Mouse (Mus musculus) heart, embryonic 10.5 days (tissue): ENCODE results near the gene Kdm8. TPM values are rescaled to one million over a fixed set of nuclear protein-coding genes. Genes with fewer than 3 reads are reported as not detected.

Experiments used
- DNase-seq: peaks from one replicate; pipeline ENCODE4 v3.0.0-alpha.2; 2017; ENCODE audit warnings: low spot score
- H3K27ac ChIP-seq: fragments of 300-500 bp; sonication (generic); 2 replicates; pipeline ENCODE4 v1.5.1; 2016; ENCODE audit warnings: mild to moderate bottlenecking
- H3K27me3 ChIP-seq: fragments of 300-500 bp; sonication (generic); 2 replicates; pipeline ENCODE4 v1.6.1; 2016; ENCODE audit warnings: mild to moderate bottlenecking; ENCODE audit not compliant: poor library complexity, insufficient read depth, severe bottlenecking
- H3K36me3 ChIP-seq: fragments of 300-500 bp; sonication (generic); 2 replicates; pipeline ENCODE4 v1.6.1; 2016; ENCODE audit warnings: mild to moderate bottlenecking, moderate library complexity
- H3K4me1 ChIP-seq: fragments of 300-500 bp; sonication (generic); 2 replicates; pipeline ENCODE4 v1.6.1; 2016; ENCODE audit warnings: mild to moderate bottlenecking
- H3K4me3 ChIP-seq: fragments of 300-500 bp; sonication (generic); 2 replicates; pipeline ENCODE4 v1.5.1; 2016; ENCODE audit warnings: mild to moderate bottlenecking, moderate library complexity
- H3K9me3 ChIP-seq: fragments of 300-500 bp; sonication (generic); 2 replicates; pipeline ENCODE4 v1.6.1; 2016; ENCODE audit warnings: mild to moderate bottlenecking, moderate library complexity
- WGBS: fragments of 180-500 bp; shearing (Covaris S2); methylation state at CpG from one replicate; pipeline ENCODE4 v1.1.7; 2016; 5-methylcytosine and 5-hydroxymethylcytosine counted together
- polyA plus RNA-seq: library from polyadenylated mRNA; unstranded; fragments of >200 nt; fragmentation: Nextera tagmentation; extraction: Ambion mirVana; gene quantifications from 2 replicates; pipeline ENCODE4 v1.2.1, GENCODE M21; 2016

The Kdm8 gene
- 10.8 and 11.6 TPM in 2 replicates for polyA plus RNA-seq

DNA sequence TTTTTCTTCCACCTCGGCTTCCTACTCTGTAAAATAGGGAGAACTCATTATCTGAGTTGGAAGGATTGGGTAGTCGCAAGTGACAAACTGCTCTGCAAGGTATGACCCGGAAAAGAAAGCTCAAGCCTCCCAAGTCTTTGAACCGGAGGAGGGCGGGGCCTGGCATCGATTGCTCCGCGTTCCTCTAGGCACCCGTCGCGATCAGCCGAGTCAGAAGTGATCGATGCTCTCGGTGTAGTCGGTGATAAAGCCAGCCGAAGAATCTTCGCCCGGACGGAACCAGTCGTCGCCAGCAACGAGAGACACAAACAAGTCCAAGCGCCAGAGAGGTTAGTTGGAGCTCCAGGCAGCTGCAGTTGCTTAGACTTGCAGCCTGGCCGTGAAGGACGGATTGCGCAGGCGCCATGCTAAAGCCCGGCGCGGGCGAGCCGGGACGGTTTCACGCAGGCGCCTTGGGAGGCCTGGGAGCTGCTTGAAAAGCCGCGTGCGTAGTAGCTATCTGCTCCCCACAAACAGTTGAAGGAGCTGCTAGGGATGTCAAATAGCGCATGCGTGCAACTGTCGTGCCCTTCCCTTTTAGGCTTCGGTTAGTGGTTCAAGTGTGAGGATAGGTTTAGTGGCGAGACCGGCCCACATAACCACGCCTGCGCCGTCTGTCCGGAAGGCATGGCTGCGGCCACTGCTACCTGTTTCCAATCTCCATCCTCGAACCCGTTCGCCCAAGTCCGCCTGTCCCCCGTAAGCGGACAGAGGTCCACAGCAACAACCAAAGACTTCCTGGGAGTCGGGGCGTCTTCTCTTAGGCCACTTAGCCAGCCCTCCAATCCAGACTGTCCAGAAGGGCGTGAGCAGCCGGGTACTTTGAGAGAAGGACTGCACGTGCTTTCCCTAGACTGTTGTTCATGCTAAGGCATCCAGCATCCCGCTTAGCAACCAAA, at the start of gene Kdm8:
TSS of gene Kdm8 (plus strand) at position 213 of the 938 bp plus-strand sequence.
- peak; percentile 98 for DNase-seq
- 2% methylated on average over 61 of the region's 61 CpGs for WGBS
- peak within 1 kb of the TSS; percentile 97 for H3K27ac ChIP-seq
- peak within 1 kb of the TSS; percentile 72 for H3K4me3 ChIP-seq
- no peaks in the 10 kb centered on the region for H3K9me3 ChIP-seq
- H3K4me1 ChIP-seq, result peaks cover 15% of the 10 kb centered on the region; the same call in 1 of the 2 replicates
- no peaks in the 10 kb centered on the region for H3K27me3 ChIP-seq
- H3K36me3 ChIP-seq, result peaks cover 6% of the 10 kb centered on the region; the same call in 1 of the 2 replicates

DNA sequence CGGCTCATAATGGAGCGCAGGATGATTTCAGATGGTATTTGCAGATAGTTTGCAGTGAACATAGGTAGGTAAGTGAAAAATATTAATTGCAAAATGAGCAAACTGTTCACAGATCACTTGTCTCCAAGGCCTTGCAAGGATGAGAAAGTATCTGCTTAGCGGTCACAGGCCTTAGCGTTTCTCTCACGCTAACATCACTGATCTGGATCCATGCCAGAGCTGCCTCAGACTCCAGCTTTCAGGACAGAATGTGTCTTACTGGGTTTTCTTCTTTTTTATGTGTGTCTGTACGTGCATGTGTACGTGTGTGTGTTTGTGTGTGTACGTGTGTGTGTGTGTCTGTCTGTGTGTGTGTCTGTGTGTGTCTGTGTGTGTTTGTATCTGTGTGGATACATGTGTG, 46.4 kb upstream of the Kdm8 start:
- Histone ChIP-seq H3K9me3 (no peaks in the 10 kb centered on the region), H3K27me3 (peaks cover 19% of the 10 kb centered on the region; the same call in 1 of the 2 replicates), H3K36me3 (no peaks in the 10 kb centered on the region), H3K27ac (no peak overlapping the region), H3K4me3 (no peak overlapping the region), H3K4me1 (peaks cover 4% of the 10 kb centered on the region; the same call in 1 of the 2 replicates)
- WGBS, result 83% methylated on average over 8 of the region's 8 CpGs
- no peak for DNase-seq

DNA sequence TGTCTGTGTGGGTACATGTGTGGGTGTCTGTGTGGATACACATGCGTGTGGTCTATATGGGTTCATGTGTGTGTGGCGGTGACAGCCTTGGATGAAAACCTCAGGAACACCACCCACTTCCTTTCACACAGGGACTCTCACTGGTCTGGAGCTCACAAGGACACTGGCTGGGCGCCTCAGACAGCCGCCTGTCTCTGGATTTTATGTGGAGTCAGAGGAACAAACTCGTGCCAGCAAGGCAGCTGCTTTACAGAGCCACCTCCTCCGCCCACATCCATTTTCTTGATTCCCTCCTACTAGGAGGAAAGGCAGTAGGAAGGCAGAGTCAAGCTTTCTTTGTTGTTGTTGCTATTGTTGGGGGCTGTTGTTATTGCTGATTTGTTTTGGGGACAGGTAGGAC, 45.8 kb upstream of the Kdm8 start:
- no peak overlapping the region for H3K4me3 ChIP-seq
- 67% methylated on average over 6 of the region's 6 CpGs for WGBS
- no peaks in the 10 kb centered on the region for H3K9me3 ChIP-seq
- H3K36me3 ChIP-seq, result no peaks in the 10 kb centered on the region
- H3K27ac ChIP-seq, result no peak overlapping the region
- H3K27me3 ChIP-seq, result peaks cover 19% of the 10 kb centered on the region; the same call in 1 of the 2 replicates
- no peak for DNase-seq
- peaks cover 3% of the 10 kb centered on the region; the same call in 1 of the 2 replicates for H3K4me1 ChIP-seq

DNA sequence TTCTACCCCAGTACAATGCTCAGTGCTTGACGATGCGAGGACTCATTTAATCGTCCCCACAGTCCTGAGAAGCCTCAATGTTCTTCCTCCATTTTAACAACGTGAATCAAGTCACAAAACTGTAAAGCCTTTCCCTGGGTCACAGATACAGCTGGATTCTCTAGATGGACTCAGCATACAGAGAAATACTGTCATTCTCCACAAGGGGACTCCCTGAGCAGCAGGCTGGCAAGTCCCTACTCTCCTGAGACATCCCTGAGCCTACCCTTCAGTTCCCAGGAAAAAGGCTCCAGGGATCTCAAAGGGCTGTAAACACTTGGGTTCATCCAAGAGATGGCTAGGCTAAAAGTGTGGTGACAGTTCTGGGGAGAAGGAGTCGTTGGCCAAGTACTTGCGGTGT, 37.3 kb upstream of the Kdm8 start:
- WGBS, result 78% methylated on average over 6 of the region's 6 CpGs
- H3K9me3 ChIP-seq, result no peaks in the 10 kb centered on the region
- DNase-seq, result no peak
- H3K4me1 ChIP-seq, result no peaks in the 10 kb centered on the region
- H3K27me3 ChIP-seq, result no peaks in the 10 kb centered on the region
- H3K27ac ChIP-seq, result no peak overlapping the region
- no peak overlapping the region for H3K4me3 ChIP-seq
- H3K36me3 ChIP-seq, result no peaks in the 10 kb centered on the region

DNA sequence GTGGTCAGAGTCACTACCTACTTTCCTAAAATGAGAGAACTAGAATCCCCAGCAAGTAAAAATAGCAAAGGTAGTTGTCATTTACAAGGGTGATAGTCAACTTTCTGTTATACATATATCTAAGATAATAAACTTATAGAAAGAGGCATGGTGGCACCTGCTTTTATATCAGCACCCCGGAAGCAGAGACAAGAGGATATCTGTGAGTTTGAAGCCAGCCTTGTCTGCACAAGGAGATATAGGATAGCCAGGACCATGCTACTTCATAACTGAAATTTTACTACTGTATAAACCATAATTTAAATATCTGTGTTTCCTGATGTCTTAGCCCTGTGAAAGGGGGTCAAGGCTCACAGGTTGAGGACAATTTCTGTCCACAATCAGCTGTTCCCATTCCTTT, 29.4 kb upstream of the Kdm8 start:
- WGBS, result 92% methylated on average over 1 of the region's 1 CpGs
- Histone ChIP-seq H3K4me3 (no peak overlapping the region), H3K36me3 (no peaks in the 10 kb centered on the region), H3K27ac (no peak overlapping the region), H3K9me3 (no peaks in the 10 kb centered on the region), H3K27me3 (no peaks in the 10 kb centered on the region; the same call in 1 of the 2 replicates), H3K4me1 (no peaks in the 10 kb centered on the region)
- no peak for DNase-seq

DNA sequence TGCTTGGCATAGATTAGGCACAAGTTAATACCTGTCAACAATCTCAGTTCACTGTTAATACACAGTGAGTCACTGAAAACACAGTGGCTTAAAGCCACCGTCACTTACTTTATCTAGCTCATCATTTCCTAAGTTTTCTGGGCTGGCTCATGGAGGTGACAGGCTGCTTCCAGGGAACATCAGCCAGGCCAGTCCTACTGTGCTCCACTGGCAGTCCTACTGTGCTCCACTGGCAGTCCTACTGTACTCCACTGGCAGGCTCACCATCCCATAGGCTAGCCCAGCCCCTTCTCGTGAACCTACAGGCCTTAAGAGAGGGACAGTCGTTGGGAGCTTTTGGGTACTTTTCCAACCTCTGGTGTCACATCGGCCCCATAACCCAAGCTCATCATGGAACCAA, 28.7 kb upstream of the Kdm8 start:
- DNase-seq, result no peak
- WGBS, result 72% methylated on average over 4 of the region's 4 CpGs
- no peaks in the 10 kb centered on the region; the same call in 1 of the 2 replicates for H3K27me3 ChIP-seq

DNA sequence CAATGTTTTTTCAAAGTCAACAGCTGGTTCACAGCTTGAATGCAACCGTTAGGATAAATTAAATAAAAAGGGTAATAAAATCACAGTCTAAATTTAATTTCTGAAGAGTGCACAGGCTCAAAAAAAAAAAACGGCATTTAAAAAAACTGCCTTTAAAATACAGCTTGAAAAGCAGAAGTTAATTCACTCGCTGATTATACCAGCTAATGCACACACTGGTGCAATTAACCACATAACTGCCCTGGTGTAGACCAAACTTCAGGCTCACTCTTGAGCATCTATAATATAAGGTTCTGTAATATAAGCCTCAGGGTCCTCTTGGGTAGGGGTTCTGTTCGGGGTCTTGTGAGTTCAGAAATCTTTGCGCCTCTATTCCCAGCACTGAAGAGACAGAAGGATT, 27.7 kb upstream of the Kdm8 start:
- no peak for DNase-seq

More for the DNA sequence above, 28.7 kb upstream of the Kdm8 start:
- H3K4me3 ChIP-seq, result no peak overlapping the region
- H3K27ac ChIP-seq, result no peak overlapping the region
- H3K9me3 ChIP-seq, result no peaks in the 10 kb centered on the region
- no peaks in the 10 kb centered on the region for H3K36me3 ChIP-seq
- H3K4me1 ChIP-seq, result no peaks in the 10 kb centered on the region

DNA sequence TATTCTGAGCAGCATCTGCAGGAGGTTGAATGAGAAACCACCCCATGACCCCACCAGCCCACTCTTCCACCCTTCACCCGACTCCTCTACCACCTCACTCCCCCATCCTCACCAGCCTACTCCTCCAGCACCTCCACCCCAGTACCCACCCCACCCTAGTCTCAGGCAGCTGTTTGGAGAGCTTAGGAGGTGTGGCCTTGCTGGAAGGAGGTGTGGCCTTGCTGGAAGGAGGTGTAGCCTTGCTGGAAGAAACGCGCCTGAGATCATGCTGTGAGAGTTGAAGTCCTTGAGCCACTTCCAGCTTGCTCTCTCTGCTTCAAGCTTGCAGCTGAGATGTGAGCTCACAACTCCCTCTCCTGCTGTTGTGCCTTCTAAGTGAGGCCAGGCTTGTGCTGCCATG, 26.1 kb upstream of the Kdm8 start:
- Histone ChIP-seq H3K27me3 (no peaks in the 10 kb centered on the region; the same call in 1 of the 2 replicates), H3K27ac (no peak overlapping the region), H3K36me3 (no peaks in the 10 kb centered on the region), H3K4me1 (no peaks in the 10 kb centered on the region), H3K9me3 (no peaks in the 10 kb centered on the region), H3K4me3 (no peak overlapping the region)
- 12% methylated on average over 3 of the region's 3 CpGs for WGBS
- DNase-seq, result peak; percentile 84

More for the DNA sequence above, 27.7 kb upstream of the Kdm8 start:
- Histone ChIP-seq H3K4me3 (no peak overlapping the region), H3K9me3 (no peaks in the 10 kb centered on the region), H3K36me3 (no peaks in the 10 kb centered on the region), H3K4me1 (no peaks in the 10 kb centered on the region), H3K27ac (no peak overlapping the region), H3K27me3 (no peaks in the 10 kb centered on the region; the same call in 1 of the 2 replicates)
- WGBS, result 87% methylated on average over 5 of the region's 5 CpGs

DNA sequence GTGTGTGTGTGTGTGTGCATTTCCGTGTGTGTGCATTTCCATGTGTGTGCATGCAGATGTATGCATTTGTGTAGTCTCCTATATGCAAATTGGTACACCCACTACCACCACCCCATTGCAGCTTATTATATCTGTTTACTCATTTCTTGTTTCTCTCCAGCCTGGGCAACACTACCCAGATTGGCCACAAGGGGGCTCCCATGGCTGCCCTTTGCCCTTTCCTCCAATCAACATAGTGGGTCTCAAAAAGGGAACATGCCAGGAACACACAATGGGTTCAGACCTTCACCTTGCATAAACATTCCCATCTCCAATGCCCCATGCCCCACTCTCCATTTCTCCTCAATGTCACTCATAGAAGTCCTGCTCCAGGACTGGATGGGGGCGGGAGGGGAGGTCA, 24.3 kb upstream of the Kdm8 start:
- Histone ChIP-seq H3K9me3 (no peaks in the 10 kb centered on the region), H3K4me1 (no peaks in the 10 kb centered on the region), H3K27me3 (no peaks in the 10 kb centered on the region; the same call in 1 of the 2 replicates), H3K4me3 (no peak overlapping the region), H3K36me3 (no peaks in the 10 kb centered on the region), H3K27ac (no peak overlapping the region)
- peak; percentile 83 for DNase-seq
- 66% methylated on average over 2 of the region's 2 CpGs for WGBS

DNA sequence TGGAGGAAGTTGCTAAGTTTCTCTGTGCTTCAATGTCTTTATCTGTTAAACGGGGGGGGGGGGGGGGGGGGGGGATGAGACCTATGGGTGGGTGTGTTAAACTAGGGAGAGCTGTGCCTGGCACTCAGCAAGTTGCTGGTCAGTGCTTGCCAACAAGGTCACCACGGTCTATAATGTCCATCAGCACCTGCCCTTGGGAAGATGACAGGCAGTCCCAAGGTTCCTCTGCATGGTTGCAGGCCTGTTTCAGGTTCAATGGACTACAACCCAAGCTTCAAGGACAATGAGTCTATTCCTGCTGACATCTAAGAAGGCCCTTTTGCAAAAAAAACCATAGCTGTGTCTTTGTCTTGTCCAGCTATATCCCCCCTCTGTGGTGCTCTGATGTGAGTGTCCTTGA, 22.6 kb upstream of the Kdm8 start:
- Histone ChIP-seq H3K36me3 (no peaks in the 10 kb centered on the region), H3K27ac (no peak overlapping the region), H3K4me3 (no peak overlapping the region), H3K9me3 (no peaks in the 10 kb centered on the region), H3K4me1 (no peaks in the 10 kb centered on the region), H3K27me3 (no peaks in the 10 kb centered on the region; the same call in 1 of the 2 replicates)
- 52% methylated on average over 2 of the region's 2 CpGs for WGBS
- DNase-seq, result no peak

DNA sequence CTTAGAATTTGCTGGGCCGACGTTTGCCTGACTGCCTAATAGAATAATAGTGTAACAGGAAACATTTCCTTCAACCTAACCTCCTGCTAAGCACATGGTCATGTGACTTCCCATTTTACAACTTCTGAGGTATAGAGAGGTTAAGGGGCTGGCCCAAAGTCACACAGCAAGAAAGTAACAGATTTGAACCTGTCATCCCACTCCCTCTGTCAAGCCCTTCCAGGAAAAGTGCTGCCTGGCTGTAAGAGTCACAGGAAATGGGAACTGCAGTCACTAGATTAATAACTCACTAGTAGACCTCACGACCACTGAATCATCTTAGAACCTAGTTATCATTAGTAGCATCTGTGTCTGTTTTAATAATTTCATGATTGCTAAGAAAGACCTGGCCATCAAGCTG, 21.4 kb upstream of the Kdm8 start:
- no peak for DNase-seq
- H3K36me3 ChIP-seq, result no peaks in the 10 kb centered on the region
- 66% methylated on average over 3 of the region's 3 CpGs for WGBS
- H3K4me1 ChIP-seq, result peaks cover 8% of the 10 kb centered on the region
- H3K27ac ChIP-seq, result no peak overlapping the region
- no peaks in the 10 kb centered on the region for H3K9me3 ChIP-seq
- H3K4me3 ChIP-seq, result no peak overlapping the region
- H3K27me3 ChIP-seq, result no peaks in the 10 kb centered on the region

DNA sequence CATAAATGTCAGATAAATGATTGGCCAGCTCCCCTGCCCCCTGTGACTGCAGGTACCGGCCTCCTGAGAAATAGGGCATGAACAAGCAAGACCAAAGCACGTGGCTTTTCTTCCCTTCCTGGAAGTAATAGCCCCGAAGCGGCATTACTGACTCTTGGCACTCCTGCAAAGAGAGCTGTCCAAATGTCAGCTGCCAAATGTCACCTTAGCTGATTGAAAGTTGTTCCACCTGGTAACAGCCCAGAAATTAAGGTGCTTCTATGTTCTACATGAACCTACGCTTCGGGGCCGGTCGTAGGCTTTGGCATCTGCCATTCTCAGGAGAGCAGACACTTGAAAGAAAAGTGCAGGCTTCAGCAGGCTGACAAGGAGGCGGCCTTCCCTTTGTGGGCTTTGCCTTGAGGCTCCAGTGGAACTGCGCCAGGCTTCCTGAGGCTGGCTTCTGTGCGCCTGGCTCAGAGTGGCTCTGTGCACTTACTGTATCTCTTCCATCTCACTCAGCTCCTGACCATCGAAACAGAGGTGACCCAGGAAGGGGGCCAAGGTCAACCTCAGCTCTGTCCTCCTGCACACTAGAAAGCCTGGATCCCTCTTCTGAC, 16.9 kb upstream of the Kdm8 start:
- H3K27ac ChIP-seq, result peak overlapping the region; percentile 65; the same call in 1 of the 2 replicates
- no peak overlapping the region for H3K4me3 ChIP-seq
- no peaks in the 10 kb centered on the region for H3K36me3 ChIP-seq
- no peak for DNase-seq
- H3K27me3 ChIP-seq, result no peaks in the 10 kb centered on the region
- WGBS, result 74% methylated on average over 12 of the region's 12 CpGs
- H3K9me3 ChIP-seq, result no peaks in the 10 kb centered on the region; the same call in 1 of the 2 replicates
- H3K4me1 ChIP-seq, result peaks cover 18% of the 10 kb centered on the region

DNA sequence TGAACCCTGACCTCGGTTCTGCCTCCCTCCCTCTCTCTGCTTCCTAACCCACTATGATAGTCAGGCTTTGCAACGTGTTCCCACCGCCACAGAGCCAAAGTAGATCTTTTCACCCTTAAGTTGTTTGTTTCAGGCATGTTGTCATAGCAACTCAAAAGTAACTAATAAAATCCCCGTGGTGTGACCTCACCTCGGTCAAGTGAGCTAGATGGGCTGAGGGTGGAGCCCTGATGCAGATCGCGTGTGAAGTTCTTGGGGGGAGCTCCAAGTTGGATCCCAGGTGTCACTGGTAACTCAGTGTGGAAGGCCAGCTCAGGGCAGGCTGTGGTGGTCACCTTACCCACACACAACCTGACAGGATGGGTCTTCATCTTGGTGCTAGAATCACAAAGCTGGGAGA, 16.1 kb upstream of the Kdm8 start:
- DNase-seq, result no peak
- WGBS, result 72% methylated on average over 7 of the region's 7 CpGs
- no peaks in the 10 kb centered on the region; the same call in 1 of the 2 replicates for H3K9me3 ChIP-seq
- H3K36me3 ChIP-seq, result no peaks in the 10 kb centered on the region
- peaks cover 18% of the 10 kb centered on the region for H3K4me1 ChIP-seq
- H3K27ac ChIP-seq, result peak overlapping the region; percentile 65; the same call in 1 of the 2 replicates
- no peaks in the 10 kb centered on the region for H3K27me3 ChIP-seq
- H3K4me3 ChIP-seq, result no peak overlapping the region
